Mouse (Mus musculus) forebrain, embryonic 15.5 days (tissue): Measurements from ENCODE around the gene Dnah7a. TPM values are rescaled to one million over a fixed set of nuclear protein-coding genes. Genes with fewer than 3 reads are reported as not detected.
"Not testable (repeated sequence)": the region's sequence is repeated elsewhere in the genome, so short reads cannot be mapped to it uniquely, and the experiment has no call there.

Experiments
- ATAC-seq: fragments of 200-750 bp; cut with Nextera tagmentation; replicated peaks from 2 replicates; pipeline ENCODE4 v1.8.0; 2017; ENCODE audit warnings: mild to moderate bottlenecking, moderate TSS enrichment, moderate library complexity
- H3K27ac ChIP-seq: fragments of 300-500 bp; sonication (generic); replicated peaks from 2 replicates; pipeline ENCODE4 v1.5.1; 2015; ENCODE audit warnings: mild to moderate bottlenecking, inconsistent platforms
- H3K27me3 ChIP-seq: fragments of 300-500 bp; sonication (generic); 2 replicates; pipeline ENCODE4 v1.6.1; 2015; ENCODE audit warnings: inconsistent platforms
- H3K36me3 ChIP-seq: fragments of 300-500 bp; sonication (generic); 2 replicates; pipeline ENCODE4 v1.6.1; 2015; ENCODE audit warnings: mild to moderate bottlenecking, inconsistent platforms
- H3K4me1 ChIP-seq: fragments of 300-500 bp; sonication (generic); 2 replicates; pipeline ENCODE4 v1.6.1; 2015; ENCODE audit warnings: inconsistent platforms
- H3K4me2 ChIP-seq: fragments of 300-500 bp; sonication (generic); replicated peaks from 2 replicates; pipeline ENCODE4 v1.6.1; 2015; ENCODE audit warnings: mild to moderate bottlenecking, inconsistent platforms
- H3K4me3 ChIP-seq: fragments of 300-500 bp; sonication (generic); 2 replicates; pipeline ENCODE4 v1.5.1; 2015; ENCODE audit warnings: mild to moderate bottlenecking, inconsistent platforms
- H3K9ac ChIP-seq: fragments of 300-500 bp; sonication (generic); replicated peaks from 2 replicates; pipeline ENCODE4 v1.6.1; 2015; ENCODE audit warnings: mild to moderate bottlenecking, inconsistent platforms
- H3K9me3 ChIP-seq: fragments of 300-500 bp; sonication (generic); 2 replicates; pipeline ENCODE4 v1.6.1; 2016; ENCODE audit warnings: inconsistent platforms
- WGBS: fragments of 180-500 bp; shearing (Covaris S2); methylation state at CpG from one replicate; pipeline ENCODE4 v1.1.7; 2015; ENCODE audit warnings: mixed read lengths; 5-methylcytosine and 5-hydroxymethylcytosine counted together
- polyA plus RNA-seq: library from polyadenylated mRNA; unstranded; fragments of >200 nt; fragmentation: Nextera tagmentation; extraction: Ambion mirVana; gene quantifications from 2 replicates; pipeline ENCODE4 v1.2.1, GENCODE M21; 2015

Dnah7a gene
- polyA plus RNA-seq, 1 experiment from 2014 or later = 7.8 TPM

DNA sequence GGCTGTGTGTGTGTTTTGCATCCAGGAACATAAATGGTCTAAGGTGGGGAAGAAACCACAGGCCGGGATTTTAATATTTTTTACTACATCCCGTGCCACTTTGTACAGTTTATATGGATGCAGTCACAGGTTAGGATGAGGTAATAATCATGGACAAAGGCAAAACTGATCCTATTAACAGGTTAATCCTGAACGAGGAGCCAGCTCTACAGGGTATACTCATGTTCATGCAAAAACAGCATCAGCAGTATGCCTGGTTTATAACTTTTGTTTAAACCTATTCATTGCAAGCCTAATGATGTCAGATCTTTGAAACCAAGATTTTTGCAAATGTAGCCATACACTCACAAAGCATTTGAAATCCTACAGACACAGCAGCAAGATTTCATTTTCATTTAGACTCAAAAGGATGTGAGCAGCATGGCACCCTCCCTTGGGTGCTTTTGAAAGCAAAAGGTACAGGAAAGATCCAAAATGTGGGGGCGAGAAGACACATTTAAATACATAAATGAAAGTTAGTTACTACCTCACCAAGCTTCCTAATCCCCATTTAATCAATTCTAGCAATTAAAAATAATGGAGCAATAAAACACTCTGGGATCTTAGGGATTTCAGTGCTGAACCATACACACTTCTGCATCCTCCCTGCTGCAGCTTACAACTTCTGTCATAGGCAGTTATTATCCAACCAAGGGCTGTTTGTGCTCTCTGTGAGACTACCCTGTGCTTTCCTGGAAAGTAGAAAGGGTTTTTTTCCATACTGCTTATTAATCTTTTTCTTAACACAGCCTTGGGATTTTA lies 239.9 kb downstream of the Dnah7a start:
- H3K4me2 ChIP-seq, H3K27ac ChIP-seq, H3K27me3 ChIP-seq, H3K4me1 ChIP-seq, ATAC-seq, H3K9me3 ChIP-seq, H3K36me3 ChIP-seq, H3K9ac ChIP-seq, H3K4me3 ChIP-seq: not testable (repeated sequence)
- 71% methylated on average over 4 of the region's 4 CpGs for WGBS

DNA sequence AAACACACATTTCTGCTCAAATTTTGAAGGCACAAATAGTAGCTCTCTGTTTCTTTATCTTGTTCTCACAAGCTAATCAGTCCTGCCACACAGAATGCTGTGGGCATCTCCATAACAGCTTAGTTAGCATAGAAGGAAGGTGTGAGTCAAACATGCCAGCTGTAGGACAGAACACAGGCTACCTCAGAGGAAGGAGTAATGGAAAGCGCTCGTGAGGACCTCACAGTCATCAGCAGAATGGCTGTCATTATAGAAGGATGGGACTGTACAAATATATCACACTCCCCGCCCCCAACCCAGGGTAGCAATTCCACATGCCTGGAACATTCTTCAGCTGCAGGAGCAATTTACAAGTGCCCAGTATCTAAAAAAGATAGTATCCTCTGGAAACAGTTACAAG lies 267.4 kb downstream of the Dnah7a start:
- not testable (repeated sequence) for H3K4me1 ChIP-seq, H3K4me3 ChIP-seq, H3K27ac ChIP-seq, H3K4me2 ChIP-seq, H3K9me3 ChIP-seq, H3K9ac ChIP-seq, H3K27me3 ChIP-seq, ATAC-seq, H3K36me3 ChIP-seq
- 90% methylated on average over 3 of the region's 3 CpGs for WGBS

DNA sequence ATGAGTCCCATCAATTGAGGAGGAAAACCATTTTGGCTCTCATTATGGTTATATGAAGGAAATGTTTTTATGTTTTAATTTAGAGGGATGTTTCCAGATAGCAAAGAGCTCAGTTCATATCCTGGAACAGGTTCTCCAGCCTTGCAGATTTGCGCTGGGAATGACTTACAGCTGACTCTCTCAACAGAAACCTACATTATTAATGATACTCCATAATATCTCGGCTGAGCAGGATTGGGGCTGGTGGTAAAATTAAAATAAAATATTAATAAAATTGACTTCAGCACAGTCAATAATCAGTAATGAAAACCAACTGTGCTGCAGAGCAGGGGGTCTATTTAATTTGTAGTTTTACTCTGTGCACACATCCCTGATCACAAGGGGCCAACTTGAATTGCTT lies 274.2 kb downstream of the Dnah7a start:
- WGBS = 97% methylated on average over 2 of the region's 2 CpGs
- H3K27ac ChIP-seq = not testable (repeated sequence)

GRCm38 (mm10) chr1:53405803-53406325 lies 300.7 kb downstream of the Dnah7a start:
- ATAC-seq = no peak
- Histone ChIP-seq H3K9me3 (no peaks in the 10 kb centered on the region), H3K27me3 (no peaks in the 10 kb centered on the region), H3K4me3 (no peak overlapping the region), H3K9ac (no peak overlapping the region), H3K36me3 (no peaks in the 10 kb centered on the region), H3K4me1 (no peaks in the 10 kb centered on the region), H3K4me2 (no peak overlapping the region), H3K27ac (no peak overlapping the region)
- 82% methylated on average over 3 of the region's 3 CpGs for WGBS

More for the DNA sequence above, 274.2 kb downstream of the Dnah7a start:
- H3K36me3 ChIP-seq, H3K4me3 ChIP-seq, H3K27me3 ChIP-seq, H3K9me3 ChIP-seq, H3K4me1 ChIP-seq, H3K9ac ChIP-seq, H3K4me2 ChIP-seq, ATAC-seq: not testable (repeated sequence)

- H3K4me3 ChIP-seq, H3K9me3 ChIP-seq, ATAC-seq, H3K4me1 ChIP-seq, H3K27me3 ChIP-seq, H3K27ac ChIP-seq, H3K36me3 ChIP-seq, H3K9ac ChIP-seq: not testable (repeated sequence)
- H3K4me2 ChIP-seq = 0 out of 2 replicates have a peak overlapping the region, but pooled peaks have one; percentile 9
- 32% methylated on average over 21 of the region's 21 CpGs for WGBS
Measured at GRCm38 (mm10) chr1:53393936-53394760, 312.4 kb downstream of the Dnah7a start.

DNA sequence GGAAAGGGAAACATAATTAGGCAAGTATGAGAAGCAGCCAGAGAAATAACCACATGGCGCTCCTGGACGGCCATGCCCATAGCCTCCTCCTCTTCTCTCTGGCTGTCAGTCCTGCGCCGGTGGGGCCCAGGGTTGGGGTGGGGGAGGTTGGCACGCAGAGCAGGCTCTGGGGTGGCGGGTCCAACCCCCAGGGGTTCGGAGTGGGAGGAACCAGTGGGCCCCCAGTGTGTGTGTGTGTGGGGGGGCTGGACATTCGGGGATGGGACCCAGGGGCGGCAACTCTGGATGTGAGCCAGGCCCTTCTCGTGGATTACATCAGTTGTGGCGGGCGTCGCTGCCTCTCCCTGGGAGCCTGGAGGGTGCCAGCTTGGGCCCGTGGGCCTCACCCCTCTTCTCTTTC lies 317.8 kb downstream of the Dnah7a start:
- H3K27ac ChIP-seq = no peak overlapping the region
- no peaks in the 10 kb centered on the region for H3K27me3 ChIP-seq
- ATAC-seq = peak; percentile 65
- no peak overlapping the region for H3K9ac ChIP-seq
- no peak overlapping the region for H3K4me3 ChIP-seq
- no peaks in the 10 kb centered on the region for H3K9me3 ChIP-seq
- H3K36me3 ChIP-seq = no peaks in the 10 kb centered on the region
- WGBS = 93% methylated on average over 11 of the region's 14 CpGs
- no peak overlapping the region for H3K4me2 ChIP-seq
- no peaks in the 10 kb centered on the region for H3K4me1 ChIP-seq

GRCm38 (mm10) chr1:53384085-53384688 lies 322.4 kb downstream of the Dnah7a start:
- H3K4me2 ChIP-seq = no peak overlapping the region
- H3K27ac ChIP-seq = no peak overlapping the region
- no peak overlapping the region for H3K4me3 ChIP-seq
- H3K27me3 ChIP-seq = no peaks in the 10 kb centered on the region
- peak; percentile 80 for ATAC-seq
- WGBS = 13% methylated on average over 6 of the region's 6 CpGs
- no peaks in the 10 kb centered on the region for H3K4me1 ChIP-seq
- H3K36me3 ChIP-seq = no peaks in the 10 kb centered on the region
- H3K9ac ChIP-seq = no peak overlapping the region
- H3K9me3 ChIP-seq = no peaks in the 10 kb centered on the region

- H3K4me2 ChIP-seq = no peak overlapping the region
- ATAC-seq = no peak
- H3K27me3 ChIP-seq = no peaks in the 10 kb centered on the region
- no peaks in the 10 kb centered on the region for H3K36me3 ChIP-seq
- no peak overlapping the region for H3K27ac ChIP-seq
- 61% methylated on average over 3 of the region's 3 CpGs for WGBS
- H3K9ac ChIP-seq = no peak overlapping the region
- no peak overlapping the region for H3K4me3 ChIP-seq
- no peaks in the 10 kb centered on the region for H3K9me3 ChIP-seq
- no peaks in the 10 kb centered on the region for H3K4me1 ChIP-seq
Measured at GRCm38 (mm10) chr1:53377731-53378130, 328.9 kb downstream of the Dnah7a start.

GRCm38 (mm10) chr1:53375965-53376364 lies 330.6 kb downstream of the Dnah7a start:
- H3K27me3 ChIP-seq, H3K36me3 ChIP-seq, ATAC-seq, H3K4me3 ChIP-seq, H3K9me3 ChIP-seq, H3K27ac ChIP-seq, H3K4me1 ChIP-seq, H3K4me2 ChIP-seq, H3K9ac ChIP-seq: not testable (repeated sequence)
- WGBS = 88% methylated on average over 2 of the region's 2 CpGs

DNA sequence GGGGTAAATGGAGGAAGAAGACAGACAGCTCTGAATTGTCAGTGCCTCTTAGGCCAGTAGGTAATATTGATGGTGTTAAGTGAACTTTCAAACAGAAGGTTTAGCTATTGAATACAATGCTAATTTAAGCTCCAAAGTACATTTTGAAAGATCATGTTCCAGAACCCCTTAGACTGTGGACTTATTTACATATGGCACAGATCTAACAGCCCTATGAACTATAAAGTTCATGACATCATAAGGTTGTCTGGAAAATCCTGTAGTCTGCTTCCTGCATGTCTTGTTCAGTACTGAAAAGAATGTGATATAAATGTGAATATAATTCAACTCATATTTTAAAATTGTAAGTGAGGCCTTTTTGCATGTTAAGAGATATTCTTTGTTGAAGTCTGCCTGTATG lies 347.6 kb downstream of the Dnah7a start:
- Histone ChIP-seq H3K36me3 (no peaks in the 10 kb centered on the region), H3K9ac (no peak overlapping the region), H3K27ac (no peak overlapping the region), H3K9me3 (peaks cover 5% of the 10 kb centered on the region; the same call in 1 of the 2 replicates), H3K4me2 (no peak overlapping the region), H3K4me3 (no peak overlapping the region), H3K4me1 (no peaks in the 10 kb centered on the region), H3K27me3 (no peaks in the 10 kb centered on the region)
- ATAC-seq = no peak

GRCm38 (mm10) chr1:53352327-53353261 lies 354.0 kb downstream of the Dnah7a start, which contains the start of the genes Asdurf, Gm28551 and Asnsd1:
Asdurf (minus strand) TSS chr1:53352619.
Gm28551 (minus strand) TSS chr1:53352667.
Asnsd1 (minus strand) TSS chr1:53352752.
- Histone ChIP-seq H3K4me3 (peak within 1 kb of the TSS; percentile 88), H3K27ac (peak within 1 kb of the TSS; percentile 88), H3K9me3 (peaks cover 6% of the 10 kb centered on the region; the same call in 1 of the 2 replicates), H3K27me3 (no peaks in the 10 kb centered on the region), H3K9ac (peak within 1 kb of the TSS; percentile 96), H3K4me2 (peak within 1 kb of the TSS; percentile 54), H3K4me1 (peaks cover 9% of the 10 kb centered on the region), H3K36me3 (peaks cover 17% of the 10 kb centered on the region)
- peak; percentile 100 for ATAC-seq
- under 1% methylated on average over 43 of the region's 44 CpGs for WGBS
